Mouse (Mus musculus) thymus, adult 18-20 months (tissue): Measurements from ENCODE around the gene Hist1h4f.
"Not testable (repeated sequence)": the region's sequence is repeated elsewhere in the genome, so short reads cannot be mapped to it uniquely, and the experiment has no call there.

Experiments
- DNase-seq, 2 experiments: peaks; one replicate each; pipeline ENCODE4 v3.0.0; 2022; ENCODE audit warnings: mixed read lengths in 2 of 2

Hist1h4f gene

DNA sequence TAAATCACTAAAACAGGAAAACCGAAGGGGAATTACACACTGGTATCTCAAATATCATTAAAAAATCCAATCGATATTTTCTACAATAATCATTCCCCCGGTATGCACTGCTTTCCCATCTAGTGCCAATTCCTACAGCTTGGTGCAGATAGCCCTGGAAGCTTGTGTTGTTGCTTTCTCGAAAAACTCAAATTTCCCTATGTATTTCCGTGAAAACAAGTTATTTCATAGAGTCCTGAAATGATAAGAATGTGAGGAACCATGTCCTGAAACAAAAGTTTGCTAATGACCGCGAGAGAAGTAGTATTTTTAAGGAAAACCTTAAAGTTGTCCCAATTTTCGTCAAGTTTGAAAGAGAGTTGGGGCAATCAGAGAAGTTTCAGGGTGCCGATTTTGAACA is 2.9 kb upstream of the Hist1h4f start:
- no peak for DNase-seq

DNA sequence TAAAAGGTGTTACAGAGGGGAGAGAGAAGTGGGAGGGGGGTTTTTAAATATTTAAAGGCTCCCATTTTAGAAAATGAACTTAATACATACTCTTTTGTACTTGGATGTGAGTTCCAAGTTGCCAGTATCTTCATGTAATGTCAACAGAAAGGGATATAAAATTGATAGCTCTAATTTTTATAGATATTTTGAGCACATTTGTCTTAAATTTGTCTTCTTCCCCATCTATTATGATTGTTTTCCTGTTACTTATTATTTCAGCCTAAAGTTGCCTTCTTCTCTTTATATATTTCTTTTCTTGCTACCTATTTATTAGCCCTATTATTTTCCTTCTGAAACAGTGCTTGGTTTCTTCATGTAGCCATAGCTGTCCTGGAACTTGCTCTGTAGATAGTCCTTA is 1.5 kb upstream of the Hist1h4f start, which contains the start of gene Hist1h1d:
TSS of gene Hist1h1d (plus strand) at position 301 of the 400 bp plus-strand sequence.
- no peak for DNase-seq

DNA sequence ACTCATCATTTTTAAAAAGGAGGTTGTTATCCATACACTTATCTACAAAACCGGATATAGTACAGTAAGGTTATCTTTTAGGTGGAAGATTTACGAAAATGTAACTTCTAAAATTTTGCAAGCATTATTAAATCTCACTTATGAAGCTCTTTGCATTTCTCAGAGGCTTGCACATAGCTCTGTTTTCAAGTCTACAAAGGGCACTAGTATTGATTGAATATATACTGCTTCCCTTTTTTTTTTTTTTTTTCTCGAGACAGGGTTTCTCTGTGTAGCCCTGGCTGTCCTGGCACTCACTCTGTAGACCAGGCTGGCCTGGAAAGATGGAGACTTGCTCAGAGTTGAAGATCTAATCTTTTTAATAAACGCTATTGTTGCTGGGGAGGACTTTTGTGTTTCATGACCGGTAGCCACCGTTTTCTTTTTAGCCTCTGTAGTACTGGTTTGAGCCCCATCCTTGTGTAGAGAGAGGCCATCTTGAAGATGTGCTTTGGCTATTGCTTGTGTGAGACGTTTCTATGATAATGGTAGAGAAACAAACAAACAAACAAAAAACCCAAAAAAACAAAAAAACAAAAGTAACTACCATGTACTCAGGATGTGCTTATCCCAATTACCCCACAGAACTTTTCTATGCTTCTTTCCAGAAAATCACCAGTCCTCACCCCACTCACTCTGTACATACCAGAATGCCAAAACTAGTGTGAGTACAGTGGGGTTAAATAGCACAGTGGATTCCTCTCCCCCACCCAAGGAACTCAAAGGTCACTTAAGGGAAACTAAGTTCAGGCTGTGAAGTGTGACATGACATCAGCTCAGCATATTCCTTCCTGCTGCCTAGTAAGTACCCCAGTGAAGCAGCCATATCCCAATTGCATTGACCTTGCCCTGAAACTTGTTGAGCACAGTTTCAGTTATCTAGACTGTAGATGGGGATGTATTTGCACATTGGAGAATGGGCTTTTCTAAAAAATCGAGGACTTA is 775 bp upstream of the Hist1h4f start:
- DNase-seq = no peak

DNA sequence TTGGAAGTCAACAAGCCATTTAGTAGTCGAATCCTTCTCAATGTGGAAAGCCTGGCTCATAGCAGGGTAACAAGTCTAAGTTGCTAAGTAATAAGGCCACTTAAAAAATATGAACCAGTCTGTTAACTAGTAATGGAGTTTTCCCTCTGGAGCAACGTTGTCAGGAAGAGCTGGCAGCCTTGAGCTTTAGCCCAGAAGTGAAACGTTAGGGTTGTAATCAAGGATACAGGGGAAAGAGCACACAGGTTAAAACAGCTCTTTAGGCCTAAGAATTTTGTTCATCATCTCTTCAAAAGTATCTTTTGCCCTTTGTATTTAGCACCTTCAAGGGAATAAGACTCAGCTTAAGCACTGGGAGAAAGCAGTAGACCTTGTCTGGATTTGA is 695 bp downstream of the Hist1h4f start:
- DNase-seq = no peak

DNA sequence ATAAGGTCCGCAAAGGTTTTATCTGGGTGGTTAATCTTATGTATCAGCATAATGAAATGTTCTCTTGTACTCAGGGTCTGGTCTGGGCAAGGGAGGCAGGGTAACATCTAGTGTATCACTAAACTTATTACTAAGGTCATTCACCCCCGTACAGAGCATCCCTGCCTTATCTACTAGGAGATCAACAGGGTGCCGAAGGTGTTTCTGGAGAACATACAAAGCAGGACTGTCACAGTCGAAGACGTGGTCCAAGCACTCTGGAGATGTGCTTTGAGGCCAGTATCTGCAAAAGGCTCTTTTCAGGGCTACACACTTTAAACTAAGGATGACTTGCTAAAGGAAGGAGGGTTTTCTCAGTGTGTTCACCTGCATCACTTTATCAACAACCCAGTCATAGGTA is 4.8 kb downstream of the Hist1h4f start:
- no peak for DNase-seq

DNA sequence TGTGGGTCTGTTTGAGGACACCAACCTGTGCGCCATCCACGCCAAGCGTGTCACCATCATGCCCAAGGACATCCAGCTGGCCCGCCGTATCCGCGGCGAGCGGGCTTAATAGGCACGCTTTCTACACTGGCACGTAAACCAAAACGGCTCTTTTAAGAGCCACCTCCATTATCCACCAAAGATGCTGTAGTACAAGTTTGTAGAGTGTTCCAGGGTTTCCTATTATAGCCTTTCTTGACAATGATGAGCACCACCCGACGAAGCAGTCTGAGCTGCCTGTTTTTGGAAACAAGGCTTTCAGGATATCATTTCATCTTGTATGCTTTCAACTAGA is 6.7 kb downstream of the Hist1h4f start:
- DNase-seq = not testable (repeated sequence)

DNA sequence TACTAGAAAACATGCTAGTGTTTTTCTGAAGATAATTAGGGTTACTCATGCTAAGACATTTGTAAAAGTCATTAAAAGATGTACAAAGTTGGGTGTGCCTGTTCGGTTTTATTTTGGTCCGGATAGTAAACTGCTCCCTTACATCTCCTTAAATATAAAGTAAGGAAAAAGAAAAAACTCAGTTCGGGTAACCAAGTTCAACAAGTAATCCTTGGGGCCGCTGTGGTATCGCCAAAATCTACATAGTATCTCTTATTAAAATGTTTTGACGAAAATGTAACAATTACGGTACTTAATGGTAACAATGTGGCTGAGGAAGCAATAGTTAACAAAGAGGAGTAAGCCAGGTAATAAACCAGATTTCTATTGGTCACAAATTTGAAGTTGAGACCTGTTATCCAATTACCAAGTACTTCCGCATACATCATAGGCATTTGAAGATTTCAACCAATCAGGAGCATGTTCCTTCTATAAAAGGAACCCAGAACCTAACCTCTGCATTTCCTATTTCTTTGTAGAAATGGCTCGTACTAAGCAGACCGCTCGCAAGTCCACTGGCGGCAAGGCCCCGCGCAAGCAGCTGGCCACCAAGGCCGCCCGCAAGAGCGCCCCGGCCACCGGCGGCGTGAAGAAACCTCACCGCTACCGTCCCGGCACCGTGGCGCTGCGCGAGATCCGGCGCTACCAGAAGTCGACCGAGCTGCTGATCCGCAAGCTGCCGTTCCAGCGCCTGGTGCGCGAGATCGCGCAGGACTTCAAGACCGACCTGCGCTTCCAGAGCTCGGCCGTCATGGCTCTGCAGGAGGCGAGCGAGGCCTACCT is 7.3 kb downstream of the Hist1h4f start, which contains the start of gene Hist1h3f:
TSS of gene Hist1h3f (plus strand) at position 88 of the 822 bp plus-strand sequence.
- peak; percentile 55 to 72 for DNase-seq

DNA sequence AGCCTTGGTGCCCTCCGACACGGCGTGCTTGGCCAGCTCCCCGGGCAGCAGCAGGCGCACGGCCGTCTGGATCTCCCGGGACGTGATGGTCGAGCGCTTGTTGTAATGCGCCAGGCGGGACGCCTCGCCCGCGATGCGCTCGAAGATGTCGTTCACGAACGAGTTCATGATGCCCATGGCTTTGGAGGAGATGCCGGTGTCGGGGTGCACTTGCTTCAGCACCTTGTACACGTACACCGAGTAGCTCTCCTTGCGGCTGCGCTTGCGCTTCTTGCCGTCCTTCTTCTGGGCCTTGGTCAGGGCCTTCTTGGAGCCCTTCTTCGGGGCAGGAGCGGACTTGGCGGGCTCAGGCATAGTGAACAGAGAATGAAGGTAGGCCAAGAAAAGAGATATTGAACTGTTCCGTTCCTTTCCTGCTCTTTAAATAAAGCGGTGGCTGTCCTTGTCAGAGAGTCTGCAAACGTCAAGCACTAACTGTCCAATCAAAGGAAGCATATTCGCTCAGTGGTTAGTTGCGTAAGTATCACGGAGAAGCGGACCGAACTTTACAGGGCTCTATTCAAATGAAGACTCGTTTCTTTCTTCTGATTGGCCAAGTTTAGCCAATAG is 8.3 kb downstream of the Hist1h4f start, which contains the start of gene Hist1h2bh:
TSS of gene Hist1h2bh (minus strand) at position 394 of the 609 bp plus-strand sequence.
- peak; percentile 49 to 78 for DNase-seq

DNA sequence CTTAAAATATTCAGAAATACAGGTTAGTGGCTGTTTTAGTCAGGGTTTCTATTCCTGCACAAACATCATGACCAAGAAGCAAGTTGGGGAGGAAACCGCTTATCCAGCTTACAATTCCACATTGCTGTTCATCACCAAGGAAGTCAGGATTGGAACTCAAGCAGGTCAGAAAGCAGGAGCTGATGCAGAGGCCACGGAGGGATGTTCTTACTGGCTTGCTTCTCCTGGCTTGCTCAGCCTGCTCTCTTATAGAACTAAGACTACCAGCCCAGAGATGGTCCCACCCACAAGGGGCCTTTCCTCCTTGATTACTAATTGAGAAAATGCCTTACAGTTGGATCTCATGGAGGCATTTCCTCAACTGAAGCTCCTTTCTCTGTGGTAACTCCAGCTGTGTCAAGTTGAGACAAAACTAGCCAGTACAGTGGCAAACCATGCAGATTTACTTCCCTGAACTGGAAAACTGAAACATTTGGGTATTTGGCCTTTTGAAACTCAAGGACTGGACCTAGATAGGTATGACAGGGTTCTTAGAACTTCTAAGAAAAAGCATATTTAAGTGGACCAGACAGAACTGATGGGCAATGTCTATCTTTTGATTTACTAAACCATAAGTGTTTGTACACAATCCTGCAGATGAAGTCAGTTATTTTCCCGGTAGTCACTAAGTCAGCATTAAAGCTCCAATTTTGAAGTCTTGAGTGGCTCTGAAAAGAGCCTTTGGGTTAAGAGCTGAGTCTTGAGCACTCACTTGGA is 9.0 kb downstream of the Hist1h4f start:
- DNase-seq = not testable (repeated sequence)

DNA sequence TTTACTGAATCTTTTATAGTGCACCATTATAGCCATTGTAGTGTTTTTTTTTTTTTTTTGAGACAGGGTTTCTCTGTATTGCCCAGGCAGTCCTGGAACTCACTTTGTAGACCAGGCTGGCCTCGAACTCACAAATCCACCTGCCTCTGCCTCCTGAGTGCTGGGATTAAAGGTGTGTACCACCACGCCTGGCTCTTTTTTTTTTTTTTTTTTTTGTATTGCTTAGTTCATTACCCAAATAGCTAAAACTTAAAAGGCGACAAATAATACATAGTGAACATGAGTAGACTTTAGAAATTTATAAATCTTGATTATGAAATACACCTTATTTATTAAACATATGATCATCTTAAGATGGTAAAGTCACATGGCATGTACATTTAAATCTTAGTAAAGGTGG is 10.0 kb downstream of the Hist1h4f start:
- no peak for DNase-seq

DNA sequence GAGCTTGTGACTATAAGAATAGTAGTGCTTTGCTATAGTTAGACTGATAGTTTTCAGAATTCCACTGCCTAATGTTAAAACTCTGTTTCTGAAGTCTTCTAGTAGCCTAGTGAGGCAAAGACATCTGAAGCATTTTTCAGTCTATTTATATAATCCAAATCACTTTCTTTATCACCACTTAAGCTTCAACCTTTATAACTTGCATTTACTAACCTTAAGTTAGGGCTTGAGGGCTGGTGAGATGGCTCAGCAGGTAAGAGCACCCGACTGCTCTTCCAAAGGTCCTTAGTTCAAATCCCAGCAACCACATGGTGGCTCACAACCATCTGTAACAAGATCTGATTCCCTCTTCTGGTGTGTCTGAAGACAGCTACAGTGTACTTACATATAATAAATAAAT is 11.6 kb downstream of the Hist1h4f start:
- not testable (repeated sequence) for DNase-seq

DNA sequence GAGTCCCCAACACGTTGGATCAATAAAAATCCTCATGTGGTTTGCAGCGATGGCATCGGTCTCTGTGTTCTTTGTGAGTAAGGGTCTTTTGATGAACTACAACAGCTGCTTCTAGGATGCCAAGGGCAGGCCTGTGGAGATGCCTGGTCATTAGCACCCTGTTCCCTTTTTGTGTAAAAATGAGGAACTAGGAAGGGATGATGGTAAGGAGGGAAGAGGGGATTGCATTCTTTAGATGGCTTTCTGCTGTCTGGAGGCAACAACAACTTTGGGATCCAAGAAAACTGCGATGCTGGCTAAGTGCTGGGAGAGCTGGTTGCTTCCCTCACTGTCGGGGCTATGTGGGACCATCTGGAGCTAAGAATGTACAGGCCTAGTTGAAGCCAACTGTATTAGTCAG is 13.2 kb downstream of the Hist1h4f start:
- no peak for DNase-seq

DNA sequence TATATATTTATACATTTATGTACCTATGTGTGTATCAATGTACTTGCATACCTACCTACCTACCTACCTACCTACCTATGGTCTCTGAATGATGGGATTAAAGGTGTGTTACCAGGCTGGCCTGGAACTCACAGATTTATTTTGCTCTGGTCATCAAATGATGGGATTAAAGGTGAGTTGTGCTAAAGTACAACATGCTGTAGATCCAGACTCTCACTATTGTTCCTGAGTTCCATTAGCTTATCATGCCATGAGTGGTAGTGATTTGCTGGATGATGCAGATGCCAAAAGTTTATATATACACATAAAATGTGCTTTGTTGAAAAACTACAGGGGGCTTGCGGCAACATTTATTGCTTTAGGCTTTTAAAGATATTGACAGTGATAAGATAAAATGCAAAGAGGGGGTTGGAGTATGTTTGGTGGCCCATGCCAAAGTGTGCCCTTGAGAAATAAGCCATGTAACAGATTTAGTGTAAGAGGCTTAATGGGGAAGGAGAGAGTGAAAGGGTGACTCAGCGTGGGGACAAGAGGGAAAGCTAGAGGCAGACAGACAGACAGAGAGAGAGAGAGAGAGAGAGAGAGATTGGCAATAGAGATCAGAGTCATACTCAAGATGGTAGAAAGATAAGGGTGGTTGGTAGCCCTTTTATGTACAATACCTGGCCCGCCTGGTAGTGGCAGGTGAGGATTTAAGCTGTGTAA is 14.3 kb downstream of the Hist1h4f start:
- DNase-seq = no peak

DNA sequence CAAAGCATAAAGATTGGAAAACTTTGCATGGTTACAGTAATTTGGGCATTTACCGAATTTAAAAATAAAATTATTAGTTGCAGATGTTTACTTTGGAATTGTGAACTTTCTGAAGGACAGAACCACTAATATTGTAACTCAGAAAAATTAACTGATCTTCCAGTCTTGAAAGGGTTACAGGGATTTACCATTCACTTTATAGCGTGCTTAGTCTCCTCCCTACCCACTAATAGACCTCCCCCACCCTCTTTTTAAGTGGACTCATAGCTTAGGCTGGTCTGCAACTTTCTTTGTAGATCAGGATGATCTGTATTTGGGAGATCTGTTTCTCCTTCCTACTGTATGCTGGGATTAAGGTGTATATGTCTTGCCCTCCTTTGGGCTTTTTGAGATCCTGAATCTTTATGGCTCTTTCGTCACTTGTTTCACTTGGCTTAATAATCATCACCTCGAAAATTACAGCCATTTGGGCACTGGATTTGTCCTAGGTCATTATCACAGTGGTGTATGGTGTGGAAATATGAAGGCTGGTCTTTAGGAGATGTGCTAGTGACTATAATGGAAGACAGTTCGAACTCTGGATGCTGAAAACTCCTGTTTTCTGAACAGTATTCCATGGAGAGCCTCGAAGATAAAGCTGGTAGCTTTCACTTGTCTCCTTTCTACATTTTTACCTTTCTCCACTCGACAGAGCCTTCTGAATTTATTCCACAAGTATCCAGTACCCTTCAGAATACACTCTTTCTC is 15.2 kb downstream of the Hist1h4f start:
- no peak for DNase-seq

DNA sequence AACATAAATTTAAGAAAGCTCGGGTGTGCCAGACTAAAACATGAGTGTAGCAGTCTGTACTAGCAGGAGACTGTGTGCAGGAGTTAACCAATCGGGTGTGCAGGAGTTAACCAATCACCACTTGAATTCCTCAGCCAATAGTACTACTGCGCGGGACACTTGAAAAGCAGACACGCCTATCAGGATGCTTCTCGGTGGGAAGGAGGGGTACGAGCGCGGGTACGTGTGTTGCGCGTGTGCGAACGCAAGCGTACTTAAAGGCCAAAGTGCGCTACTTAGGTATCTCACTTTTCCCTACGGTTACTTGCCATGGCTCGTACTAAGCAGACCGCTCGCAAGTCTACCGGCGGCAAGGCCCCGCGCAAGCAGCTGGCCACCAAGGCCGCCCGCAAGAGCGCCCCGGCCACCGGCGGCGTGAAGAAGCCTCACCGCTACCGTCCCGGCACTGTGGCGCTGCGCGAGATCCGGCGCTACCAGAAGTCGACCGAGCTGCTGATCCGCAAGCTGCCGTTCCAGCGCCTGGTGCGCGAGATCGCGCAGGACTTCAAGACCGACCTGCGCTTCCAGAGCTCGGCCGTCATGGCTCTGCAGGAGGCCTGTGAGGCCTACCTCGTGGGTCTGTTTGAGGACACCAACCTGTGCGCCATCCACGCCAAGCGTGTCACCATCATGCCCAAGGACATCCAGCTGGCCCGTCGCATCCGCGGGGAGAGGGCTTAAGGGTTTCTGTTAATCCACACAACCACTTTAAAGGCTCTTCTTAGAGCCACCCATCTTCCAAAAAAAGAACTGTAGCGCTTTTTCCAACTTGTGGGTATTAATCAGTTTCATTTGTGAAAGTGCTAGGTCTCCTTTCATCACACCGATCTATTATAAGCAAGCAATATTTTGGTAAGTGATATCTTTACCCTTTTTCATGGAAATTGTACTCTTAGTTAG is 16.0 kb downstream of the Hist1h4f start, which contains the start of gene Hist1h3g:
TSS of gene Hist1h3g (plus strand) at position 286 of the 939 bp plus-strand sequence.
- DNase-seq = peak; percentile 79 to 92

DNA sequence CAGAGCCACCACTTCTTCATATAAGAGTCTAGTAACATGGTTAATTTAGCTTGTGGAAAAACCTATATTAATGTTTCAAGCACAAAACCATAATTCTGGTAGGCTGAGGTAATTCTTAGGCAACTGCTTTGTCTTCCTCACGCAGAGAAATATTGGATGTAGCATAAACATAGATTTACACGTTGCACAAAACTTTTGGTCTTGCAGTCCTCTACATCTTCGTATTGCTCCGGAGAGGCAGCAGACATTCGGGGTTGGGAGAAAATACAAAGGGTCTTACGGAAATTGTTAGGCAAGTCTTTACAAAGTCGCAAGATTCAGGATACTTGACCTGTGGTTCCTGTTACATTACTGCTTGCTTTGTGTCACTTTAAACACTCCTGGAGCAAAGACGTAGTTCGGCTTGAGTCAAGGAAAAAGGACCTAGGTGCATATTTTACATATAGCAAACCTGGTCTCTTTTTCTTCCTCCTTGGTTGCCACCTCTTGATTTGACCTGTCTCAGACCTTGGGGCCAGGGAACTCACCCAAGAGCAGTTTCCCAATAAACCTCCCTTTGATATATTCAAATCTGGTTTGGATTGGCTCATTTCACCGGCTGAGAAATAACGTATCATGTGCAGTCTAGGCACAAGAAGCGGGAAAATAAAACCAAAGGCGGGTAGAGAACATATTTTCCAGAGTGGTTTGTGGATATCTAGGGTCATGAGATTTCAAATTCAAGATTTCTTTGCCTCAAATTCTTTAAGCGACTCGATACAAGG is 16.9 kb downstream of the Hist1h4f start:
- DNase-seq = no peak

DNA sequence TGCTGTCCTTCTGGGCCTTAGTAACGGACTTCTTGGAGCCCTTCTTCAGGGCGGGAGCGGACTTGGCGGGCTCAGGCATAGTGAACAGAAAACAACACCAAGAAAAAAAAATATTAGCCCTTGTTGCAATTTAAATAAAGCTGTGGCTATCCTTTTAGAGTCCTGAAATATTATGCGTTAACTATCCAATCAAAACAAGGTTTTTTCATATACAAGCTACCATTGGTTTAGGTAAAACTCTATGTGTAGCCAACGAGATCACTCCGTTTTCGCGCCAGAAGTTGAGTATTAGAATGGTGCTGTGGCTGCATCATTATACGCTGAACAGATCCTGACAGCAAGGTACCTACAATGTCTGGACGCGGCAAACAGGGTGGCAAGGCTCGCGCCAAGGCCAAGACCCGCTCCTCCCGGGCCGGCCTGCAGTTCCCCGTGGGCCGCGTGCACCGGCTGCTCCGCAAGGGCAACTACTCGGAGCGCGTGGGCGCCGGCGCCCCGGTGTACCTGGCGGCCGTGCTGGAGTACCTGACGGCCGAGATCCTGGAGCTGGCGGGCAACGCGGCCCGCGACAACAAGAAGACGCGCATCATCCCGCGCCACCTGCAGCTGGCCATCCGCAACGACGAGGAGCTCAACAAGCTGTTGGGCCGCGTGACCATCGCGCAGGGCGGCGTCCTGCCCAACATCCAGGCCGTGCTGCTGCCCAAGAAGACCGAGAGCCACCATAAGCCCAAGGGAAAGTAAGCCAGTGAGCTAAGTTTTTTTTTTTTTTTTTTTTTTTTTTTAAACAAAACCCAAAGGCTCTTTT is 17.7 kb downstream of the Hist1h4f start, which contains the start of gene Hist1h2af:
TSS of gene Hist1h2af (plus strand) at position 347 of the 808 bp plus-strand sequence.
- peak; percentile 38 to 69 for DNase-seq
